Mouse (Mus musculus): ENCODE results near the gene Usp21.

Gene Usp21

DNA sequence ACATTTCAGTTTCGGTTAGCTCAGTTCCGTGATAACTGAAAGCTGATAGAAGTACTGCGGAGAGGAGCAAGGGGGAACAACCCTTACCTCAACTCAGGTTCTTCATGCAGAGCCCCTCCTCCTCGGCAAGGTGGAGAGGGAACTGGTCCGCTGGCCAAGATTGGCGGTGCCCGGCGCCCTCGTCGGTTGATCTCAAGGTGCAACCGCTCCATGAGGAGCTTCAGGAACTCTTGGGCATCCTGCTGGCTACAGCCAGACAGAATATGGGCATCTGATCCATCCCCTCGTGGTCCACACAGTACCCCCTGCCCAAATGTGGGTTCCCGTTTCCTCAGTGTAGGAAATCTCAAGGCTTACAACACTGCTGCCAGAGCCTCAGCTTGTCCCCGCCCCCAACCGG, 3.3 kb downstream of the Usp21 start:
- DNase-seq (ENCODE audit: low spot score) = no peak

DNA sequence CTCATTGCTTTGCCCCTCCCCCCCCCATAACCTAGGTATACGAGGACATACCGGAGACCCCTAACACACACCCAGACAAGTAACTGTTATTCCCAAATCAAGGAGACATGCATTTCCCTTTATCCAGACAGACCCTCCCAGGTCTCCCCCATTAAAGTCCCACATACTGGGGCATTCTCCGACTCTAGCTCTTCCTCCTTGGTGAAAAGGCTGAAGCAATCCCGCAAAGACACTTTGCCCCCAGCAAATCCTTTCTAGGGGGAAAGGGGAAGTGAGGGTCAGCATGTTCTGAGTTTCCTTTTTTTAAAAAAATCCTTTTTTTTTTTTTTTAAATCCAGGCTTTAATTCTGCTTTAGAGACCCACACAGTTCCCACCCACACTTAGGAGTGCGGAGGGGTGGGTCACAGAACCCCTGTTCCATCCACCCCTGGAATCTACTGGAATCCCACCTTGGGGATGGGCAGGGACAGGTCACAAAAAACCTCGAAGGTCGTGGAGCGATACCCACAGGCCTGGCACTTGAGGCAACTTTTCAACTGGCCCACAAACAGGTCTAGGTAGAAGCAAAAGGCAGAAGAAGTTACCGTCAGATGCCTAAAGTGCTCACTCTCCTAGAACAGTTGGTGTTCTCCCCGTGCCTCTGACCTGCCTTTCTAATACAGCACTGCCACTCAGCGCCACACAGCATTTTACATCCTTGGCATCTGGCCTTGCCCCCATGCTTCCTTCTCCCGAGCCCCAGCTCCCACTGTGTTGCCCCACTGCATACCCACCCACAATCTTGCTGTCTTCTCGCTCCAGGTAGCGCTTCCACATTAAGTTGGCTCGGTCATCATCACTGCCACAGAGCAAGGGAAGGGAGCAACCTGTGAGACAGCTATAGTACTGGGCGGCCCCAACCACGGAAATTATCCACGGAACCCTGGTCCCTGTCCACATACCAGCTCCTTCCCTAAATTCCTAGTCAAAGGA, 4.3 kb downstream of the Usp21 start:
- DNase-seq (ENCODE audit: low spot score) = no peak

DNA sequence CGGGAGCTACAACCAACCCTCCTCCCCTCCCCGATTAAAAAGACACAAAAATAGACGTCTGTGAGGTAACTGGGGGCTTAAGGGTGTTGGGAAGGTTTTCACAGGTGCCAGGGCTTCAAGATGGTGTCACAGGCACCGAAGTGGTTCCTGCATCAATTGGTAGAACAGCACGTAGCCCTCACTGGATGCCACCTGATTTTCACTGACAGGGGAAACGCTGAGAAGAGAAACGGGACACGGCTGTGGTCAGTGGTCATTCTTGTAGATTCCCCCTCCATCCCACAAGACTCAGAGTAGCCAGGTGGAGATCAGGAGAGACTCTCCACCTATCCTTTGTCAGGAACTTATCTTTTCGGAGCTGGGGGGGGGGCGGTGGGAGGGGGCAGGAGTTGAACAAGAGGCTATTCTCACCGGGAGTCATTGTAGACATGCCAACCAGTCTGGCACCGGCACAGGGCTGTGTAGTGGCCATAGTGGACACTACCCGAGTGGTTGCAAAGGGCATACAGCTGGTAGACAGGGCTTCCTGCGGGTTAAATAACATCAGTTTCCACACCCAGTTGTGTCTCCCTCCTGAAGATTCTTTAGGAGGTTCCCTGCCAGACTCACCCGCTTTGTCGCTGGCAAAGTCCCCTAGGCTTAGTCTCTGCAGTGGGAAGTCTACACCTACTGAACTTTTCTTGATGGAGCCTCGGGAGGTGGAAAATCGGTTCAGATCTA, 5.5 kb downstream of the Usp21 start:
- no peak for DNase-seq (ENCODE audit: low spot score)

DNA sequence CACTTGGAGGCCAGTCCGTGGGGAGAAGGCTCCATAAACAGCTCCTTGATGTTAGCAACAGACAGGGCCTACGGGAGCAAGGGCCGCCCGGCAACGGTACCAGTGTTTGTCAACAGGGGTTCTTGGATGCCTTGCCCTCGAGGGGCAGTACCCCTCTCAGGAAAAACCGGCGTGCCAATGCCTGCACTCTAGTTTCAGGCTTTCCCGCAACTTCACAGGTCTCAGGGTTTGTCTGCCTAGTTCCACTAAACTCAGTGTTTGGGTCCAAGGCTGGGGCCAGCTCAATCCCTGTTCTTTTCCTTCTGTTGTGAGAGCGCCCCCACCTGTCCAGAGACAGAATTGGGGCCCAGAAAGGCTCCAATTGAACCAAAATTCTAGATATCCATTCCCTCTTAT, 6.3 kb downstream of the Usp21 start:
- DNase-seq (ENCODE audit: low spot score) = peak; percentile 73

DNA sequence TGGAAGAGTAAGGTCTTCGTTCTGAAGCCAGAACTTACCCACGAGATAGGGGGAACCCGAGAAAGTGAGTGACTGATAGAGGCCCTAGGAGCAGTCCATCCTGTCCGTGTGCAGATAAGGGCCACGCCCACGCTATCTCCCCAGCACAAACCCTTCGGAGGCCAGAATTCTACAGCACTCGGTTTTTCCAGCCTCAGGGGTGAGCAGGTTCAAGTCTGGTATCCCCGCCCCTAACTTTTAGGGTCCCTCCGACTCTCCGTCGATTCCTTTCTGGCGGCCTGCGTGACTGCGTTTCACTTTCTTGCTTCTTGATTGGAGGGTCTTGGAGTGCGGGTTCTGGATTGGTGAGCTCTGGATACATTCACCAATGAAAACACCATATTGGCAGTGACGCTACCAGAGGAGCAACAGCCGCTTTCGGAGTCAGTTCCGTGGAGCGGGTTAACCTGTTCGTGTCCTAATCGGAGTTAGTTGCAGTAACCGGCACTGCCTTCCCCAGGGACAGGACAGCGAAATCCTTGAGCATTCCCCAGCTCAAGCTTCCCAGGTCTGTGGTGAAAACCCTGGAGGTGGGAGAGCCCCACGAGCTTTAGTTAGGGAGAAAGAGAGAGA, 6.8 kb downstream of the Usp21 start, which contains the start of gene Ppox:
Gene Ppox (minus strand): TSS at position 271 of the 612 bp plus-strand sequence.
- DNase-seq (ENCODE audit: low spot score) = peak; percentile 93

DNA sequence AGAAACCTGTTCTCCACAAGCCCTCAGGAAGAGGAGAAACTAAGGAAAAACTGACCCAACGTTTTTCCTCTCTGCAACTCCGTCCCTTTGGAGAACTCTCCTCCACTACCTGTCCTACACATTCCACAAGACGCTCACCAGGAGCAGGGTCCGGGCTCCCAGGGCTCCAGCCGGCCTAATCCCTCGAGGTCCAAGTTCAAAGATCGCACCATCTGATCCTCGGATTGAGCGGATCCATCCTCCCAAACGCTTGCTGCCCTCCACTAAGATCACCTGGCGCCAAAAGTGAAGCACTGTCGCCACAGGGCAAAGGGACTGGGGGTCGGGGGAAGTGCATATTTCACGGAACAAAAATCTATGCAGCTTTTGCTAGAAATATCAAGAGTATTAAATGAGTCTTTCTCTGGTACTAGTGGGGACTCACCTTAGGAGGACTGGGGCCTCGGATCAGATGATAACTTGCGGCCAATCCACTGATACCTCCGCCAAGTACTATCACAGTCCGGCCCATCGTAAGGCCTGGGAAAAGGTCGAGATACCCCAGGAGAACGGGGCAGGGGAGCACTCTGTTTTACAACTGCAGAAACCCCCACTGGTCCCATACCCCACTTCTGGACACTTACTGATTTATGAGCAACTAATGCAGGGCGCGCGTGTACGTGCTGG, 7.4 kb downstream of the Usp21 start:
- no peak for DNase-seq (ENCODE audit: low spot score)

DNA sequence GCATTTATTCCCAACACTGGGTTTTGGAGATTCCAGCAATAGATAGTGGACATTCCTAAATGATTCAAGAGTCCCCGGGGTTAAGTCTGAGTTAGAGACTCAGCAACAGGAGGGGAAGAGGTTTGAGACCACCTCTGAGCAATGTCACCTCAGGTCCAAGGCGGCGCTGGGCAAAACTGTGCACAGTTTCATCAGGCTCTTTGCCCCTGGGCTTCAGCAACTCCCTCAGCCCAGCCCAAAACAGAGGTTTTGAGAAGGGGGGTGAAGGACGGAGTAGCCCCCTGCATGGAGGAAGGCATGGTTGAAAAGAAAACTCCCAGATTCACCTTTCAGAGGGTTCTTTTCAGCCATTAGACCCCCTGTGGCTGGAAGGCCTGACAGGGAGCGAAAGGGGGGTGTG, 8.1 kb downstream of the Usp21 start:
- no peak for DNase-seq (ENCODE audit: low spot score)

DNA sequence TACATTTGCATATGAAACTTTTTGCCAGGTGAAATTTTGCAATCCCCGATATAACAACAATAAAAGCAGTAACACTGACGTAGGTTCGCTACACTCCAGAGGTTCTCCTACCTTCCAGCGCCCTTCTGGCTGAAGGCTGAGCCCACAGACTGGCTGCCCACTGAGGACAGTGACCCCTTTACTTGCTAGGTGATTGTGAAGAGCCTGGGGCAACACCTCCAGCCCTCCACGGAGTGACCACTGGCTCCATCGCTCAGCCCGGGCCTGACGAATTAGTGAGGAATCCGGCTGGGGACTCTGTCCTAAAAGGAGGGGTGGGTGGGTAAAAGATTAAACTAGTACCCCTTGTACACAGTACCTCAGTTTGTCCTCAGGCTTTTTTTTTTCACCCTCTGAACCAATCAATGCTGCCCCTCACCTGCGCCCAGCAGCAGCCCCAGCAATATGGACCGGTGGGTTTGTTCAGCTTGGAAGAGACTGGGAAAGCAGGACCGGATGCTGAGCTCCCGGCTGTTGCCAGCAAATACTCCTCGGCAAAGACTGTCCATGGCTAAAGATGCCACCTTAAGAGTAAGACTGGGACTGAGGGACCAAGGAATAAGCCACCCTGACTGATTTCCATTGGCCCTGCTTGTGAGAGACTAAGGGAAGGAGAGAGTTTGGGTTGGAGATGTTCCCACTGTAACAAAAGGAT, 8.6 kb downstream of the Usp21 start:
- no peak for DNase-seq (ENCODE audit: low spot score)

DNA sequence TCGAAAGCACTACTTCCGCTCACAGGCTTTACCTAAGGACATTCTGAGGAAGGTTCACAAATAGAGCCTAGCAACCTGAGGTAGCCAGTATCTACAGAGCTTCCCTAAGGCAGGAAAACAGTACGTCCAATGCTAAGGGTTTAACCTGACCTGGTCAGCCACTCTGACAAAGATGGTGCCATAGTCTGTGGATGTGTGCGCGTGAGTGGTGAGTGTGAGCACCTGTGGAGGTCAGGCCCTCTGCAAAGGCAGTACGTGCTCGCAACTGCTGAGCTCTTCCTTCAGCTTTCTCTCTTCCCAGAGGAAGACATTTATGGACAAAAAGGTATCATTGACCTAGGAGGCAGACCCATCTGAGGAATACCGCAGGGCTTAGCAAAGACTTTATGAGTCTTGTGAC, 9.4 kb downstream of the Usp21 start:
- DNase-seq (ENCODE audit: low spot score) = no peak

DNA sequence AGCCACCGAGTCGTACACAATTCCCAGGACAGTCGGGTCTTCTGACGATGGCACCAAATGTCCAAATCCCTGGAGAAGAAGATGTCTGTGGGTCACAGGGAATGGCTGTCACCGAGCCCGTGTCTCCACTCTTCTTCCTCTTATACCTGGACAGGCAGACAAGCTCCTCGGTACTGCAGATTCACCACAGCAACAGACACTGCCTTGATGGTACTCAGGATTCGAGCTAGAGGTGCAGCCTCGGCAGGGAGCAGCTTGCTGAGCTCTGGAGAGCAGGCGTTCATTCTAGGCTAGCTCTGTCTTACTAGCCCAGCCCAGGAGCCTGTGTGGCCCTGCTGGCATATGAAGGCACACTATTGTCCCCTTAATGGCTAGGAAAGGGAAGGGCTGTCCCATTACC, 10.1 kb downstream of the Usp21 start:
- DNase-seq (ENCODE audit: low spot score) = no peak

DNA sequence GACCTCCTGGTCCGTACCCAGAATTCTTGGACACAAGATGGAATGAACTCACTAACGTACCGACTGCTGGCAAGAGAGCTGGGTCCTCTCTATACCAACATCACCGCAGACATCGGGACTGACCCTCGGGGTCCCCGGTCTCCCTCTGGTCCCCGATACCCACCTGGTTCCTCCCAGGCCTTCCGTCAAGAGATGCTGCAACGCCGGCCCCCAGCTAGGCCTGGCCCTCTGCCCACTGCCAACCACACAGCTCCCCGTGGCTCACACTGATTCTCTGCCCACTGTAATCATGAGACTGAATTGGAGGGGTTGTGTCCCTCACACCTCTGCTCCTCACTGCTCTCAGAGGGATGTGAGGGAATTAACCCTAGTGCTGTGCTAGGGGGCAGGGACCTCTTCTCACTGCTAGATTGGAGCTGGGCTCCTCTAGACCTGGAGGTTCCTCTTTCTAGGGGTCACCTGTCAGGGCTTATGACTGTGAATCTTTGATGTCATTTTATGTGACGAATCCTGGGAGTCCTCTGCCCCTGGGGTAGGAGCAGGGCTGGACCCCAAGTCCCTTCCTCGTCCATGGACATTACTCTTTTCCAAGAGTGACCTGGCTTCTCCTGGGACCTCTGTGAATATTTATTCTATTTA, 11.6 kb downstream of the Usp21 start:
- DNase-seq (ENCODE audit: low spot score) = no peak

DNA sequence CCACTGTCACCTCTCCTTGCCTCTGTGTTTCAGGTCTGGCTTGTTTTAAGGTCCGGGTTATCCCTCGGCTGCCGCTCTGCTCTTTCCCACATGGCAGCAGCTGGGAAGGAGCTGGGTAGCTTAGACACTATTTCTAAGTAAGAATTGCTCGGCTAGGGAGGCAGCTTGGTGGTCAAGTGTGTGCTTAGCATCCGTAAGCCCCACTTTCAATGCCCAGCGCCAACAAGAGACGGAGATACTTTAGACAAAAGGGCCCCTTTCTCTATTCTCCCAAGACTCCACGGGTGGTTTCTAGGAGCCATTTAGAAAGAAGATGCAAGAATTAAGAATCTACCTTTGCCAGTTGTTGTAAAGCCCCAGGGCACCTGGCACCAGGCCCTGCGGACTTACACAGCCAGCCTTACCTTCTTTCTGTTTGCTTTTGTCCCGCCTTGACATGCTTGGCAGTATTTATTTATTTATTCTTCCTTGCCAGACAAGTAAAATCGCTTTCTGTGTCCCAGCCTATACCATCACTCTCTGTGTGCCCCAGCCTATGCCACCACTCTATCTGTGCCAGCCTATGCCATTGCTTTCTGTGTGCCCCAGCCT, 12.6 kb downstream of the Usp21 start:
- DNase-seq (ENCODE audit: low spot score) = no peak

DNA sequence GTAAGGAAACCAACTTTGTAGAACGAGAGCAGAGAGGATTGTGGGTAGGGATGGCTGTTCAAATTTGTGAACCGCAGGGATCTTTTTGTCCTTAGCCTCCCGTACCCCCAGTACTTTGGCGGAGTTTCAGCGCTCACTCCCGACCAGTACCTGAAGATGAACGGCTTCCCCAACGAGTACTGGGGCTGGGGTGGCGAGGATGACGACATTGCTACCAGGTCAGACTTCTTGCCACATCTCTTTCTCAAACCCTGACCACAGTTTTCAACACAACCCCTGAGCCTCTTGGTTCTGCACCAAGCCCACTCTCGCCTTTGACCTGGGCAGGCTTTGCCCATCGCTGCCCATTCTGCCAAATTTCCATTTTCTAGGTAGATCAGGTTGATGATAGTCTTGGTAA, 13.6 kb downstream of the Usp21 start:
- no peak for DNase-seq (ENCODE audit: low spot score)

DNA sequence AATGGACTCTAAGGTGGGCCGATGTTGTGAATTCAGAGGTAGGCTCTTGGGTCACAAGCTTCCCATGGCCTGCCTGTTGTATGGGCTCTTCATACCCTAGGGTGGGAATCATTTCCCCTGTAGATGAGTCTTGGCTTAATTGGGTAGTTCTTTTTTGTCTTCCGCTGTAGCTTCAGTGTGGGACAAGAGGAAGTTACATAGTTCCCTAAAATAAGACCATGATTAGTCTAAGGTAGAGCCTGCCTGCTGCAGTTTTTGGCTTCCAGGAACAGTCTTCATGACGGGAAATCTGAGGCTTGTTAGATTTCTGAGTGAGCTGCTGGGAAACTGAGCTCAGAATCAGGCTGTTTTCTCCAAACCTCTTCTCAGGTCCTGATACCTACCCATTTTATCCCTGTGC, 15.7 kb downstream of the Usp21 start:
- DNase-seq (ENCODE audit: low spot score) = no peak

DNA sequence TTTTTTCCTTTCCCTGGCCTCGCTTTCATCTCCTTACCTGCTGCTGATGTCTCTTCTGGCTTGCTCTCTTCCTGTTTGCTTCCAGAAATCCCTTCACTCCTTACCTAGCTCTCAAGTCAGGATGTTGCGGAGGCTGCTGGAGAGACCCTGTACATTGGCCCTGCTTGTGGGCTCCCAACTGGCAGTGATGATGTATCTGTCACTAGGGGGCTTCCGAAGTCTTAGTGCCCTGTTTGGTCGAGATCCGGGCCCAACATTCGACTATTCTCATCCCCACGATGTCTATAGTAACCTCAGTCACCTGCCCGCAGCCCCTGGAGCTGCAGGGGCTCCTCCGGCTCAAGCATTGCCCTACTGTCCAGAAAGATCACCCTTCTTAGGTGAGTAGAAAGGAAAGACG, 16.2 kb downstream of the Usp21 start:
- DNase-seq (ENCODE audit: low spot score) = no peak

DNA sequence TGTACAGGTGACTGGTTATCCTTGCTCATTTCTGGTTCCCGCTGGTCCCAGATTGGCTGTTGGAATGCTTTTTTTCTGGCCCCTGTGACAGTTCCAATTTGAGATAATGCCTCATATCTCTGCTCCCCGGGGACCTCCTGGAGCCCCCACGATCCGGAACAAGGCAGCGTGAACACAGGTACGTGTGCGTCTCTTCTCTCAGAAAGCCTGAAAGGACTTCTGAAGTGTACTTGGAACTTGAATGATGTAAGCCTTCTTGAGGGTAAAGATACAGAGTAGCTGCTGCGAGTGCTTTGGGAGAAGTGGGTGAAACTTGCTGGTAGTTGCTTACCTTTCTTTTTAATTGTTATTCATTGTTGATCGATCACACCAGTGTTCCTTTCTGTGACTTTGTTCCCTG, 16.6 kb downstream of the Usp21 start:
- no peak for DNase-seq (ENCODE audit: low spot score)

DNA sequence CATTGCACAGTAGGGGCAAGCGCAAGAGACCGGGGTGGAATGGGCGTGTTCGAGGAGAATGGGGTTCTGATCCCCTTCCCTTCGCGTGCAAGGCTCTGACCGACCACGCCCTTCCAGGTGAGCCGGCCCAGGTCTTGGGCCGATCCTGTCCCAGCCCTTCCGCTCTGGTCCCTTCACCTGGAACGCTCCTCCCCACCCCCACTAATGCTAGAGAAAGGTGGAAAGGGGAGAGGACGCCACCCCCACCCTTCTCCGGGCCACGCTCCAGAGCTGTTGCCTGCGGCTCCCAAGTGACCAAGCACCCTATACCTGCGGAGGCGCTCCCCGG, 17.3 kb downstream of the Usp21 start:
- DNase-seq (ENCODE audit: low spot score) = no peak

DNA sequence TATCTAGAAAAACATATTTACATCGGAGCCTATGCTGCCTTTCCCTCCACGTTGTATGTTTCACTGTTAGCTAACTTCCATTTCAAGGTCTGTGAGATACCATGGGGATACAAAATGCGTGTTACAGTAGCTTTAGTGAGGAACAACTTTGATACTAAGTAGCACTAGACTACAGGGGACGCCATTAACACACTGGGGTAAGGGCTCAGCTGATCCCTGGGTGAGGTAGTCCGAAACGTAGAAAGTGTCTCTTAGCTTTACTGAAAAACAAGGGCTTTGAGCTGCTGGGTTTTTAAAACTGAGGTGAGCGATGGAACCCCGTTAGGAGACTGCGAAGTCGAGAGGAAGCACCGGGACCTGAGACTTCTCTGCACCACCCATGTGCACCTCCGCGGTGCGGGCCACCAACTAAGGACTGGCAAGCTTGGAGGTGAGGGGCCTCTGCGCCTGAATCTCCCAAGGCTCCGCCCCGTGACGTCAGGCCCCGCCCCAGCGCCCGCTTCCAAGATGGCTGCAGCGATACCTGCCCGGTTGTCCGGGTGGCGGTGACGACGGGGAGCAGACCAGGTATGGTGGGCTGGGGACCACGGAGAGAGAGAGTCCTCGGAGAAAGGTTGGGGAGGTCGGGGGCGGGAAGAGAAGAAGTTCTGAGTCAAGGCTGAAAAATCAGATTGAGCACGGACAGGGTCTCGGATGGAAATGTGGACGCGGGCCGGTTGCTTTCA, 17.8 kb downstream of the Usp21 start, which contains the start of gene B4galt3:
Gene B4galt3 (plus strand): TSS at position 481 of the 725 bp plus-strand sequence.
- peak; percentile 95 for DNase-seq (ENCODE audit: low spot score)

DNA sequence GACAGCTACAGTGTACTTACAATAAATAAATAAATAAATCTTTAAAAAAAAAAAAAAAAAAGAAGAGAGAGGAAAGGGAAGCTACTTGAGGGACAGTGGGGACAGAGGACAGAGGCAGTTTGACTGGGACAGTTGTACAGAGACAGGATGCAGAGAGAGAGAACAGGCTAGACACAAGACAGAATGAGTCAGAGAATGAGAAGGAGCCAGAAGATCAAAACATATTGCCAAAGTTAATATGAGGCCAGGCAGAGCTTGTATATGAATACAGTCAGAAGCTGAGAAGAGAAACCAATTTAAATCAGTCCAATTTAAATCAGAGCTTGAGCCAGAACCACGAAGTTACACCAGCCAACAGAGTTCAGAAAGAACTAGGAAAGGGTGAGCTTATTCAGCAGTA, 19.4 kb downstream of the Usp21 start:
- no peak for DNase-seq (ENCODE audit: low spot score)

All from T-cell, adult 2 months (primary cell).